Mouse (Mus musculus) heart, adult 2 months (tissue): ENCODE results near the gene 4930503B20Rik.

ENCODE experiments used
- CTCF ChIP-seq: fragments of 200-600 bp; IDR thresholded peaks from 2 replicates; pipeline ENCODE4 v1.8.1; 2022; ENCODE audit warnings: antibody characterized with exemption, mild to moderate bottlenecking, moderate library complexity
- EP300 ChIP-seq: fragments of 200-500 bp; IDR thresholded peaks from 2 replicates; pipeline ENCODE4 v1.6.1; 2011; ENCODE audit warnings: low read depth, low read length, control low read depth; ENCODE audit not compliant: insufficient read depth
- POLR2A ChIP-seq: fragments of 200-500 bp; IDR thresholded peaks from 2 replicates; pipeline ENCODE4 v1.6.1; 2011; ENCODE audit warnings: mild to moderate bottlenecking, low read depth, low read length, control low read depth; ENCODE audit not compliant: insufficient read depth

DNA sequence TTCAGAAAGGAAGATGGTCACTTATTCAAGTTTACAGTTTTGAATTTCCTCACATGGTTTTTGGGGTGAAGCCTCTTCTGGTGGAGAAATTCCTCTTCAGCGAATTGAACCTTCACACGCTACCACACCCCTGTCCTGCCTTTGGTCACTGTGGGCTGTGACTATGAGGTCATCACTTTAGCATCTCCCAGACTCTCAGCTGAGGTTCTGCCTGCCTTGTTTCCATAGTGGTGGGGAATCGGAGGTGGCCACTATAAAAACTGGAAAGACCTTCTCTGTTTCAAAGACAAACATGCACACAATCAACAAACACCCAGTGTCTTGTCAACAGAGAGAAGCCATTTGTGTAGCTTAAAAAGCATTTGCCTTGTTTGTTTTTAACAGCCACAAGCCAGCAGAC is at the start of gene 4930503B20Rik:
- TF ChIP-seq POLR2A (no peak), CTCF (no peak), EP300 (no peak)
